Mouse (Mus musculus) liver, adult 2 months (tissue): ENCODE measurements around the gene Orc6.

Source experiments
- CTCF ChIP-seq: fragments of 200-500 bp; IDR thresholded peaks from 2 replicates; pipeline ENCODE4 v1.5.1; 2011; ENCODE audit warnings: low read depth, low read length, control low read depth
- POLR2A ChIP-seq: fragments of 200-500 bp; IDR thresholded peaks from 2 replicates; pipeline ENCODE4 v1.6.1; 2011; ENCODE audit warnings: low read length, control low read depth; ENCODE audit not compliant: insufficient read depth; ENCODE audit errors: extremely low read depth

- TF ChIP-seq CTCF (no peak), POLR2A (peak; percentile 55; the same call in 1 of the 2 replicates)
Measured at GRCm38 (mm10) chr8:85299434-85300077, at the start of gene Orc6, which contains the start of gene Vps35.
